27 mouse cellular contexts compared by ENCODE assay signal in genomic region chr9:32629385-32629981, GRCm38 (mm10). TPM values are rescaled to one million over a fixed set of nuclear protein-coding genes. Genes with fewer than 3 reads are reported as not detected.
DNase-seq lines count a peak whose midpoint lies in the region; TF ChIP-seq lines count a peak whose summit lies in the region.
"Had no signal": no experiment of that assay in that cellular context is flagged by ENCODE, and none has a peak within 500 bp of the region (broad histone marks: within the 10 kb centered on the region; RNA-seq: fewer than 3 reads in every experiment).

No protein-coding gene starts in this region.

- peak; percentile 85 for DNase-seq in 3T3-L1 (ENCODE audit: low read depth, low spot score)
- DNase-seq in Muller cell, postnatal 12 days (ENCODE audit: inconsistent ontology term), result peak; percentile 67
- no peak for DNase-seq in frontal cortex, postnatal 10 days (ENCODE audit: low spot score in 2 of 2)
- no peak for DNase-seq in urinary bladder, adult 18-20 months (ENCODE audit: low spot score in 2 of 2)
- DNase-seq in yolk sac, embryonic 10.5 days (ENCODE audit: low spot score), result no peak
- DNase-seq: adrenal gland, adult 8-10 months; adrenal gland, postnatal 36 days; cerebellum, adult 11 months; cerebellum, adult 2 months; cerebellum, adult 9-11 months; cerebellum, postnatal 25 days; gastrocnemius, postnatal 10 days; gastrocnemius, postnatal 36 days; heart, adult 2 months; heart, postnatal 14 days; heart, postnatal 4 days; kidney, adult 18-20 months had no signal

- TF ChIP-seq CTCF in embryonic fibroblast, embryonic 13.5 days (IDR thresholded peaks at IDR 0.05; ENCODE audit: borderline replicate concordance, insufficient read depth, low read length), result no peak

- peaks cover 5% of the 10 kb centered on the region; the same call in 1 of the 2 replicates for H3K4me1 ChIP-seq in embryonic fibroblast, embryonic 13.5 days (ENCODE audit: control insufficient read depth, insufficient read depth, low read length)
- H3K4me1 ChIP-seq: embryonic facial prominence, embryonic 12.5 days; embryonic facial prominence, embryonic 15.5 days; forebrain, embryonic 12.5 days; forebrain, embryonic 15.5 days; heart, embryonic 10.5 days had no signal

- H3K4me3 ChIP-seq in embryonic fibroblast, embryonic 13.5 days (ENCODE audit: insufficient read depth, low read length), result no peak overlapping the region
- H3K4me3 ChIP-seq: embryonic facial prominence, embryonic 12.5 days; embryonic facial prominence, embryonic 15.5 days; erythroblast, embryonic 14.5 days; forebrain, embryonic 12.5 days; forebrain, embryonic 15.5 days; heart, adult 2 months; heart, embryonic 10.5 days; heart, embryonic 13.5 days had no signal

- TF ChIP-seq POLR2A in embryonic fibroblast, embryonic 13.5 days (IDR thresholded peaks at IDR 0.05; ENCODE audit: low read depth, low read length), result no peak

- 0 out of 2 replicates have a peak overlapping the region, but pooled peaks have one; percentile 25 for H3K27ac ChIP-seq in embryonic fibroblast, embryonic 13.5 days (ENCODE audit: insufficient read depth, low read length)
- H3K27ac ChIP-seq: embryonic facial prominence, embryonic 12.5 days; embryonic facial prominence, embryonic 15.5 days; forebrain, embryonic 12.5 days; forebrain, embryonic 15.5 days; heart, adult 2 months; heart, embryonic 10.5 days; heart, embryonic 13.5 days; hindbrain, embryonic 14.5 days; hindbrain, postnatal 0 days had no signal

RNA-seq across cellular contexts. Expression of gene Ets1, which starts 6.5 kb away (rescaled TPM):
- polyA plus RNA-seq in embryonic fibroblast, embryonic 13.5 days (2011; ENCODE audit: insufficient read length, low read depth, missing spikeins), result 30.2 and 40.1 TPM in 2 replicates

Comparison
In these comparisons a context has a peak if more than half of its experiments do, and no peak if none do; other contexts are left out.
1. DNase-seq: peak in 3T3-L1 (single experiment) and Muller cell, postnatal 12 days (single experiment); none in frontal cortex, postnatal 10 days (0 of 2), urinary bladder, adult 18-20 months (0 of 2) and yolk sac, embryonic 10.5 days (single experiment).